Mouse (Mus musculus) stomach, postnatal 0 days (tissue): ENCODE measurements around the gene Car8.

Experiments
- CTCF ChIP-seq: IDR thresholded peaks from 2 replicates; pipeline ENCODE4 v1.5.1; 2016; ENCODE audit warnings: antibody characterized with exemption, low read depth, mild to moderate bottlenecking, moderate library complexity
- EP300 ChIP-seq: optimal IDR thresholded peaks from 2 replicates; pipeline ENCODE3; 2016; ENCODE audit warnings: antibody characterized with exemption

DNA sequence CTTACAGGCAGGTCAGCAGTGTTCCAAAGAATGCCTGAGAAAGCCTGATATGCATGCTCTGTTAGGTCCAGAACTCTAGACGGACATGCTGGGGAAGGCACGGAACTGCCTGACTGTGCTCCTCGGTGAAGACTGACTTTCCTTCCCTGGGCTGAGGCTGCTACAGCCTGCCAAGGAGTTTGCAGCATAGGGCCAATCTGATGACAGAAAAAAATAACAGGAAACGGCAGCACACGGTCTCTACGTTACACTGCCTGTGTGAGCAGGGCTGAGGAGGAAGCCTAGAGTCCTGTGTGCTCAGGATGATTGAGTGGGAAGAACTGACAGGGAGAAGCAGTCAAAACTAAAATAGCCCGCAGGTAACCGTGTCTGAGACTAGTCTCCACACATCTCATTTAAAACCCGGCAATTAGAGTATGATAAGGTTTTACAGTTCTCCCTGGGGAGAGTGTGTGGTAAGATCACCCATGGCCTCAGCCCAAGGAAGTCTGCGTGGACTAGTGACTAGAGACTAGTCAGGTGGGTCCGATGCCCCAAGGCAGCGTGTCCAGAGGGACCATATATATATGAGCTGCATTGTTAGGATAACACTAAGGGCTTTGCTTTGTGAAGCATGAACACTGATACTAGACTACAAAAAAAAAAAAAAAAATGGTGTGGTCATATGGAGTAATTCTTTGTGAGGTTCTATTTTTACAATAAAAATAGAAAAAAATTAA, 6.3 kb downstream of the Car8 start:
- no peak for TF ChIP-seq CTCF
- TF ChIP-seq EP300, result no peak
